ENCODE assay signal across 27 mouse cellular contexts in the genomic region with DNA sequence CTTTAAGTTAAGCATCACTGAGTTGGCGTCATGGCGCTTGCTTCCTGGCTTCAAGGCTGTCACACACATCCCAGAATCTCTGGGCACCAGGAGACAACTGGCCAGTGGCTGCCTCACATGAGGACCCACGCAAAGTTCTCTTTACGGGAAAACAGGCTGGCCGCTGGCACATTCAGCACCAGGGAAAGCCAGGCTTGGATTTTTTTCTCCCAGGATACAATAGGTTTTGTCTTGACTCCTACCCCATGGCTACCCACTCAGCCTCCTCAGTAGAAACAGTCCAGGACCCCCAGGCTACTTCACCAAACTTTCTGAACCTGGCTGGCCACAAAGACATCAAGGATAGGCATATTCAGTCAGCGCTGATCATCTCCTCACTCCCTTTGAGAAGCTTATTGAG. TPM values are rescaled to one million over a fixed set of nuclear protein-coding genes. Genes with fewer than 3 reads are reported as not detected.
"Had no signal": no experiment of that assay in that cellular context is flagged by ENCODE, and none has a peak within 500 bp of the region (broad histone marks: within the 10 kb centered on the region; RNA-seq: fewer than 3 reads in every experiment).

No protein-coding gene starts in this region.

- H3K4me3 ChIP-seq: embryonic facial prominence, embryonic 10.5 days; embryonic facial prominence, embryonic 12.5 days; embryonic facial prominence, embryonic 13.5 days; embryonic facial prominence, embryonic 15.5 days; erythroblast, embryonic 14.5 days; forebrain, embryonic 10.5 days; forebrain, embryonic 12.5 days; forebrain, embryonic 13.5 days; forebrain, embryonic 15.5 days; gastrocnemius, adult 2 months; heart, adult 2 months had no signal

- H3K27ac ChIP-seq: embryonic facial prominence, embryonic 10.5 days; embryonic facial prominence, embryonic 12.5 days; embryonic facial prominence, embryonic 13.5 days; embryonic facial prominence, embryonic 15.5 days; forebrain, embryonic 10.5 days; forebrain, embryonic 12.5 days; forebrain, embryonic 13.5 days; forebrain, embryonic 15.5 days; gastrocnemius, adult 2 months; heart, adult 2 months had no signal

- H3K4me1 ChIP-seq: forebrain, embryonic 12.5 days; forebrain, embryonic 13.5 days; forebrain, embryonic 15.5 days had no signal

- DNase-seq: cerebellum, adult 8-10 months; cerebellum, adult 9-10 months; cerebellum, adult 9-11 months; cerebellum, postnatal 10 days; cerebellum, postnatal 14 days; cerebellum, postnatal 25 days; cerebellum, postnatal 36 days; forebrain, postnatal 0 days; gastrocnemius, adult 2 months; gastrocnemius, postnatal 10 days; gastrocnemius, postnatal 14 days; gastrocnemius, postnatal 25 days; gastrocnemius, postnatal 36 days; heart, adult 11 months; heart, adult 18-20 months; heart, adult 2 months had no signal

- H3K36me3 ChIP-seq: embryonic facial prominence, embryonic 12.5 days; embryonic facial prominence, embryonic 13.5 days; embryonic facial prominence, embryonic 15.5 days; forebrain, embryonic 10.5 days; forebrain, embryonic 12.5 days; forebrain, embryonic 15.5 days had no signal

- H3K9ac ChIP-seq: embryonic facial prominence, embryonic 12.5 days; embryonic facial prominence, embryonic 13.5 days; embryonic facial prominence, embryonic 15.5 days; forebrain, embryonic 12.5 days; forebrain, embryonic 13.5 days; forebrain, embryonic 15.5 days; forebrain, postnatal 0 days had no signal

- H3K9me3 ChIP-seq: embryonic facial prominence, embryonic 12.5 days; embryonic facial prominence, embryonic 13.5 days; embryonic facial prominence, embryonic 15.5 days; forebrain, embryonic 12.5 days; forebrain, embryonic 13.5 days; forebrain, embryonic 15.5 days had no signal

RNA-seq across cellular contexts. Expression of a gene that starts 19.4 kb away (rescaled TPM):
- total RNA-seq: common myeloid progenitor, adult 5-6 weeks; granulocyte monocyte progenitor cell, adult 5-6 weeks had no signal
